Comparison of ENCODE assay signal across 9 mouse cellular contexts in genomic region chr6:116767738-116768522, GRCm38 (mm10). TPM values are rescaled to one million over a fixed set of nuclear protein-coding genes. Genes with fewer than 3 reads are reported as not detected.
DNase-seq lines count a peak whose midpoint lies in the region; ATAC-seq and TF ChIP-seq lines count a peak whose summit lies in the region.
"Had no signal": no experiment of that assay in that cellular context is flagged by ENCODE, and none has a peak within 500 bp of the region (broad histone marks: within the 10 kb centered on the region; RNA-seq: fewer than 3 reads in every experiment).

No protein-coding gene starts in this region.

- ATAC-seq in heart, postnatal 0 days (ENCODE audit: insufficient read depth, low read depth): peak; percentile 66; the same call in 1 of the 2 replicates
- no peak for ATAC-seq in liver, embryonic 14.5 days (ENCODE audit: insufficient read depth)
- peak; percentile 71; the same call in 1 of the 2 replicates for ATAC-seq in neural tube, embryonic 14.5 days (ENCODE audit: low read depth)

- no peaks in the 10 kb centered on the region for H3K4me1 ChIP-seq in ES-Bruce4 (ENCODE audit: control insufficient read depth, insufficient read depth, low read length)
- H3K4me1 ChIP-seq in heart, postnatal 0 days (ENCODE audit: control insufficient read depth, insufficient read depth): no peaks in the 10 kb centered on the region
- H3K4me1 ChIP-seq in liver, embryonic 14.5 days (replicated peaks; ENCODE audit: control insufficient read depth in 2 of 2, insufficient read depth in 2 of 2, low read length in 1 of 2): no peaks in the 10 kb centered on the region
- H3K4me1 ChIP-seq in neural tube, embryonic 14.5 days (ENCODE audit: control insufficient read depth, insufficient read depth, low read length): no peaks in the 10 kb centered on the region

- peak; percentile 26 for DNase-seq in brain, embryonic 18.5 days (ENCODE audit: low read depth, low spot score)
- peak; percentile 29 for DNase-seq in fibroblast of lung, adult 2 months (ENCODE audit: low read depth)
- DNase-seq in heart, postnatal 0 days (ENCODE audit: low spot score): peak; percentile 61
- peak; percentile 84 for DNase-seq in kidney, postnatal 14 days
- peak in 1 of 3 experiments; percentile 4 for DNase-seq in liver, embryonic 14.5 days (ENCODE audit: low read depth in 3 of 3, low spot score in 3 of 3)
- peak; percentile 62 for DNase-seq in testis, postnatal 14 days (ENCODE audit: low spot score)

- 23% methylated on average over 17 of the region's 17 CpGs for WGBS in heart, postnatal 0 days
- WGBS in liver, embryonic 14.5 days (ENCODE audit: insufficient replicate concordance): 30% methylated on average over 17 of the region's 17 CpGs
- WGBS in neural tube, embryonic 14.5 days: 40% methylated on average over 17 of the region's 17 CpGs

- H3K9ac ChIP-seq in ES-Bruce4 (ENCODE audit: low read depth, poor library complexity, severe bottlenecking): no peak overlapping the region
- H3K9ac ChIP-seq in heart, postnatal 0 days (replicated peaks; ENCODE audit: low read depth, low read length): no peak overlapping the region
- H3K9ac ChIP-seq in liver, embryonic 14.5 days (replicated peaks): no peak overlapping the region
- no peak overlapping the region for H3K9ac ChIP-seq in neural tube, embryonic 14.5 days (replicated peaks; ENCODE audit: low read depth, low read length)

- TF ChIP-seq CTCF in ES-Bruce4 (IDR thresholded peaks at IDR 0.05; ENCODE audit: low read depth, low read length): peak; percentile 88
- TF ChIP-seq CTCF in heart, postnatal 0 days (IDR thresholded peaks at IDR 0.05; ENCODE audit: low read depth): peak; percentile 80
- TF ChIP-seq CTCF in liver, embryonic 14.5 days (IDR thresholded peaks at IDR 0.05; ENCODE audit: low read depth): peak; percentile 93

- H3K4me3 ChIP-seq in ES-Bruce4 (ENCODE audit: low read depth, low read length): no peak overlapping the region
- H3K4me3 ChIP-seq in heart, postnatal 0 days (ENCODE audit: low read depth, low read length): no peak overlapping the region
- H3K4me3 ChIP-seq in liver, embryonic 14.5 days (ENCODE audit: insufficient read depth in 1 of 2, low read depth in 2 of 2, low read length in 2 of 2): no peak overlapping the region
- H3K4me3 ChIP-seq in neural tube, embryonic 14.5 days (ENCODE audit: low read depth, low read length): no peak overlapping the region
- H3K4me3 ChIP-seq: erythroblast, embryonic 14.5 days had no signal

- no peaks in the 10 kb centered on the region for H3K9me3 ChIP-seq in ES-Bruce4 (replicated peaks; ENCODE audit: control insufficient read depth, insufficient read depth, low read length, poor library complexity, severe bottlenecking)
- no peaks in the 10 kb centered on the region for H3K9me3 ChIP-seq in heart, postnatal 0 days (replicated peaks; ENCODE audit: control insufficient read depth, low read length)
- H3K9me3 ChIP-seq in liver, embryonic 14.5 days (ENCODE audit: control insufficient read depth, low read length): no peaks in the 10 kb centered on the region
- H3K9me3 ChIP-seq in neural tube, embryonic 14.5 days (ENCODE audit: control insufficient read depth, low read length): no peaks in the 10 kb centered on the region

- no peak for TF ChIP-seq EP300 in ES-Bruce4 (IDR thresholded peaks at IDR 0.05; ENCODE audit: insufficient read depth, low read depth, low read length)
- no peak for TF ChIP-seq EP300 in heart, postnatal 0 days (IDR thresholded peaks at IDR 0.05; ENCODE audit: low read depth)
- no peak for TF ChIP-seq EP300 in liver, embryonic 14.5 days (IDR thresholded peaks at IDR 0.05; ENCODE audit: low read depth)

- no peaks in the 10 kb centered on the region for H3K27me3 ChIP-seq in ES-Bruce4 (ENCODE audit: control insufficient read depth, insufficient read depth, low read length, poor library complexity, severe bottlenecking)
- no peaks in the 10 kb centered on the region for H3K27me3 ChIP-seq in heart, postnatal 0 days (ENCODE audit: control insufficient read depth, insufficient read depth, low read length)
- no peaks in the 10 kb centered on the region for H3K27me3 ChIP-seq in liver, embryonic 14.5 days (ENCODE audit: control insufficient read depth, insufficient read depth, low read length)
- H3K27me3 ChIP-seq in neural tube, embryonic 14.5 days (ENCODE audit: control insufficient read depth, insufficient read depth, low read length): no peaks in the 10 kb centered on the region

- no peaks in the 10 kb centered on the region for H3K36me3 ChIP-seq in ES-Bruce4 (ENCODE audit: control insufficient read depth, insufficient read depth, low read length, poor library complexity, severe bottlenecking)
- no peaks in the 10 kb centered on the region for H3K36me3 ChIP-seq in heart, postnatal 0 days (replicated peaks; ENCODE audit: control insufficient read depth, insufficient read depth, low read length)
- H3K36me3 ChIP-seq in liver, embryonic 14.5 days (replicated peaks; ENCODE audit: control insufficient read depth, insufficient read depth, low read depth): no peaks in the 10 kb centered on the region
- H3K36me3 ChIP-seq in neural tube, embryonic 14.5 days (ENCODE audit: control insufficient read depth, insufficient read depth, low read length): no peaks in the 10 kb centered on the region

- no peak for TF ChIP-seq POLR2A in ES-Bruce4 (IDR thresholded peaks at IDR 0.05; ENCODE audit: insufficient read depth, low read length)

- H3K27ac ChIP-seq in ES-Bruce4 (ENCODE audit: insufficient read depth, low read length): no peak overlapping the region
- H3K27ac ChIP-seq in heart, postnatal 0 days (ENCODE audit: low read depth): no peak overlapping the region
- no peak overlapping the region for H3K27ac ChIP-seq in liver, embryonic 14.5 days
- H3K27ac ChIP-seq in neural tube, embryonic 14.5 days (ENCODE audit: low read depth, low read length): no peak overlapping the region

- no peak overlapping the region for H3K4me2 ChIP-seq in heart, postnatal 0 days (ENCODE audit: low read depth, low read length)
- no peak overlapping the region for H3K4me2 ChIP-seq in liver, embryonic 14.5 days (ENCODE audit: low read depth)
- no peak overlapping the region for H3K4me2 ChIP-seq in neural tube, embryonic 14.5 days (ENCODE audit: low read depth, low read length)

RNA-seq across cellular contexts. Expression of gene Tmem72, which starts 51.2 kb away (rescaled TPM):
- polyA plus RNA-seq in ES-Bruce4 (2011; ENCODE audit: insufficient read depth, insufficient read length, low read depth, missing spikeins): 0.05 and 0.07 TPM in 2 replicates
- total RNA-seq in heart, postnatal 0 days (2014; rRNA removed; ENCODE audit: low replicate concordance): 0.15 TPM in 1 of 2 replicates, not detected in the other
- 0.01 and 0.05 TPM in 2 replicates for polyA plus RNA-seq in heart, postnatal 0 days (2015; fragmentation: Nextera tagmentation; extraction: Ambion mirVana)
- under 0.01 and 0.01 TPM in 2 replicates for polyA plus RNA-seq in liver, embryonic 14.5 days (2012; rRNA removed)
- under 0.01 TPM in 1 of 2 replicates, not detected in the other for polyA plus RNA-seq in liver, embryonic 14.5 days (2014; fragmentation: Nextera tagmentation; extraction: Ambion mirVana)
- polyA plus RNA-seq in neural tube, embryonic 14.5 days (2014; fragmentation: Nextera tagmentation; extraction: Ambion mirVana): 0.09 and 0.79 TPM in 2 replicates
- polyA plus RNA-seq: erythroblast, embryonic 14.5 days had no signal
